Mouse (Mus musculus) spleen, adult 12 weeks (tissue): ENCODE results near the gene Gm4498.
"Not testable (repeated sequence)": the region's sequence is repeated elsewhere in the genome, so short reads cannot be mapped to it uniquely, and the experiment has no call there.

Experiments
- DNase-seq: peaks from one replicate; pipeline ENCODE4 v3.0.0; 2022; ENCODE audit warnings: low spot score

Gene Gm4498

DNA sequence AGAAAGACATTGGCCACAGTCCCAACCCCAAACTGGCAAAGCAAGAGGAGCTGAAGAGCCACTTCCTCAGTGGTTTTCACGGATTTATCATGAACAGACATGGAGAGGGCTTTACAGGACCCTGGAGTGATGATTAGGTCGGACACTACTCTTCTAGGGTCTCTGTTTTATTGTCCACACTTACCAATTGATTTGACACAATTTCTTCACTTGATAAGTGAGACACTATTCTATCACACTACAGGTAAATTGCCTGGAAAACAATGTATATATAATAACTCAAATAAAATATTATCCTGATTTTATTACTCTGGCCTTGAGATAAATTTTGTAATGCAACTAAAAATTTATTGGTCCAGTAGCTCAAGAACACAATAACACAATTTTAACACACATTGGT lies at the start of gene Gm4498:
Gene Gm4498 (minus strand): TSS at position 101 of the 400 bp plus-strand sequence.
- not testable (repeated sequence) for DNase-seq

- not testable (repeated sequence) for DNase-seq
Observed at GRCm38 (mm10) chr7:20262734-20263133, 29.1 kb upstream of the Gm4498 start, which contains the start of gene Gm5890. Gm5890 (minus strand) TSS chr7:20262834.

DNA sequence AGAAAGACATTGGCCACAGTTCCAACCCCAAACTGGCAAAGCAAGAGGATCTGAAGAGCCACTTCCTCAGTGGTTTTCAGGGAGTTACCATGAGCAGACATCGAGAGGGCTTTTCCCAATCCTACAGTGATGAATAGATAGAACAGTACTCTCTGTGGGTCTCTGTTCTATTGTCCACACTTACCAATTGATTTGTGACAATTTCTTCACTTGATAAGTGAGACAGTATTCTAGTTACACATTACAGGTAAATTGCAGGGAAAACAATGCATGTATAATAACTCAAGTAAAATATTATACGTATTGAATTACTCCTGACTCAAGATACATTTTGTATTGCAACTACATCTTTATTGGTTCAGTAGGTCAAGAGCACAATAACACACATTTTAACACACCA lies 28.1 kb downstream of the Gm4498 start, which contains the start of gene Gm6164:
Gene Gm6164 (minus strand): TSS at position 101 of the 400 bp plus-strand sequence.
- not testable (repeated sequence) for DNase-seq

DNA sequence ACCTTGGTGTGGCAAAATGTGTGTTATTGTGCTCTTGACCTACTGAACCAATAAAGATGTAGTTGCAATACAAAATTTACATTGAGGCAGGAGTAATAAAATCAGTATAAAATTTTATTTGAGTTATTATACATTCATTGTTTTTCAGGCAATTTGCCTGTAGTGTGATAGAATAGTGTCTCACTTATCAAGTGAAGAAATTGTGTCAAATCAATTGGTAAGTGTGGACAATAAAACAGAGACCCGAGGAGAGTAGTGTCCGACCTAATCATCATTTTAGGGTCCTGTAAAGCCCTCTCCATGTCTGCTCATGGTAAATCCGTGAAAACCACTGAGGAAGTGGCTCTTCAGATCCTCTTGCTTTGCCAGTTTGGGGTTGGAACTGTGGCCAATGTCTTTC lies 40.2 kb downstream of the Gm4498 start, which contains the start of gene Vmn1r95:
Gene Vmn1r95 (plus strand): TSS at position 301 of the 400 bp plus-strand sequence.
- DNase-seq = not testable (repeated sequence)
